Mouse (Mus musculus): Measurements from ENCODE around the gene Pik3c2b. TPM values are rescaled to one million over a fixed set of nuclear protein-coding genes. Genes with fewer than 3 reads are reported as not detected.

Pik3c2b gene
- polyA plus RNA-seq, 1 experiment from 2014 or later = 15.4 TPM

DNA sequence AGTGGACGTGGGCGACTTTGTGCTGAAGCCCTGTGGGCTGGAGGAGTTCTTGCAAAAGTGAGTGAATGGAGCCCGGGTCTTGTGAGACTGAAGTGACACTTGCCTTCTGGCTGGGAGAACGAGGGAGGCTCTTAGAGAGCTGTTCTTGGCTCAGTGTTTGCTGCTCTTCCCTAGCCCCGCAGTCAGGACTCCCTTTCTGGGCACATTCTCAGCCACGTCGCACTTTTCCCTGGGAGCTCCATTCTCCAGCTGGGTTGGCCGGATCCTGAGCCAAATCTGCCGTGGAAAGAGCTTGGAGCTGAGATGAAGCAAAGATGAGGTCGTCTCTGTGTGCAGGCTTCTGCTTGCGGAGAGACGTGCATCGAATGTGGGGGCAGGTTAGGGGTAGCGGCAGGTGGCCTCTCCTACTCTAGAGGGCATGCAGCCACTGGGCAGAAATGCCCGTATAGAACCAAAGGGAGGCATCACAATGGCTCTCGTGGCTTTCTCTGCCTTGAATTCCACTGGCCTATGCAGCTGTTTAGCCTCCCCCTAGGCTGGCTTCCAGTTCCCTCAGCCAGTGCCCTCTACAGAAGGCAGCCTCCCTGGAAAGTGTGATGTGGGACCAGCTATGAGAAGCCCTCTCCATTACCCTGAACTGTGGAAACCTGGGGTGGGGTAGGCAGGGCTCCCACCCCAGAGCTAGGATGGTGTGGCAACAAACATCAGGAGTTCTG lies 26.4 kb downstream of the Pik3c2b start:
- Histone ChIP-seq H3K4me3 (ENCODE audit: low read depth, low read length) (no peak overlapping the region), H3K4me2 (ENCODE audit: low read depth) (no peak overlapping the region), H3K36me3 (ENCODE audit: control insufficient read depth, insufficient read depth, low read length) (peaks cover 2% of the 10 kb centered on the region), H3K9ac (ENCODE audit: low read length) (no peak overlapping the region), H3K27me3 (ENCODE audit: control insufficient read depth, insufficient read depth, low read length) (no peaks in the 10 kb centered on the region), H3K27ac (ENCODE audit: low read depth, low read length) (no peak overlapping the region), H3K4me1 (ENCODE audit: control insufficient read depth, insufficient read depth, low read length) (peaks cover 6% of the 10 kb centered on the region), H3K9me3 (ENCODE audit: control insufficient read depth, low read length) (no peaks in the 10 kb centered on the region)
- DNase-seq (ENCODE audit: low spot score) (no peak), ATAC-seq (ENCODE audit: insufficient read depth, low FRiP score, low TSS enrichment) (no peak)
- WGBS = 82% methylated on average over 16 of the region's 16 CpGs

DNA sequence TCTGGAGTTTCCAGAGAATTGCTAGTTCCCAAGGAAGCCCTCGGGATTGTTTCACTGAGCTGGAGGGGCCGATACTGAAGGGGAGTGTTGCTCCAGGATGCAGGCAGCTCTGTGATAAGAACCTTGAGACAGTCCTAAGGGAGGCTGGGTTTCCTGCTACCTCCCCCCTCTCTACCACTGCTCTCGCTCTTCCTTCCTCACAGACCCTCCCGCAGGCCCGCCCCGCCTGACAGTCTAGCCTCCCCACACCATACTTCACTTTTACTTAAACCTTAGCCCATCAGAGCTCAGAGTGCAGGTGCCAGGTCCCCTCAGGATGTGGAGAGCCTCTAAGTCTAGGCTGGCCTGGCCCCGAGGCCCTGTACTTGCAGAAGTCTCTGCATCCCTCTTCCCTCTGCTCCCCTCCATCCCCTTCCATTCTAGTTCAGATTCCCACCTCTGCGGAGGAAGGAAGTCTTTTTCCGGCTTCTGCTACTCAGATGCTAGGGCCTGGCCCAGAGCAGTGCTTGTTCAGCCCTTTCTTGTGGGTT lies 27.9 kb downstream of the Pik3c2b start:
- Histone ChIP-seq H3K4me3 (ENCODE audit: low read depth, low read length) (no peak overlapping the region), H3K9ac (ENCODE audit: low read length) (no peak overlapping the region), H3K27me3 (ENCODE audit: control insufficient read depth, insufficient read depth, low read length) (no peaks in the 10 kb centered on the region), H3K36me3 (ENCODE audit: control insufficient read depth, insufficient read depth, low read length) (peaks cover 4% of the 10 kb centered on the region; the same call in 1 of the 2 replicates), H3K4me1 (ENCODE audit: control insufficient read depth, insufficient read depth, low read length) (peaks cover 15% of the 10 kb centered on the region), H3K27ac (ENCODE audit: low read depth, low read length) (no peak overlapping the region), H3K4me2 (ENCODE audit: low read depth) (no peak overlapping the region), H3K9me3 (ENCODE audit: control insufficient read depth, low read length) (no peaks in the 10 kb centered on the region)
- DNase-seq (ENCODE audit: low spot score) (no peak), ATAC-seq (ENCODE audit: insufficient read depth, low FRiP score, low TSS enrichment) (no peak)
- 58% methylated on average over 9 of the region's 9 CpGs for WGBS

DNA sequence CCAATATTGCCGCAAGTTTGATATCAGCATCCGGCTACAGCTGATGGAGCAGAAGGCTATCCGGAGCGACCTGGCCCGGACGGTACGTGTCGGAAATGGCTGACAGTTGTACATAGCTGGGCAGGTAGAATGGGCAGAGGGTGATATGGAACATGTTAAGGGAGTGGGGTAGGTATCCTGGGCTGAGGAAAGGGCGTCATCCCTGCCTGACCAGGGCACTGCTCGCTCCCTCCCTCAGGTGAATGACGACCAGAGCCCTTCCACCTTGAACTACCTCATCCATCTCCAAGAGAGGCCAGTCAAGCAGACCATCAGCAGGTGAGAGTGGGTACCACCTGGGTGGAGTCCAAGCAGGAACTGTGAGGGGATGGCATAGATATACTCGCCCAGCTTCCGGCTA lies 29.1 kb downstream of the Pik3c2b start:
- ATAC-seq (ENCODE audit: insufficient read depth, low FRiP score, low TSS enrichment) (no peak), DNase-seq (ENCODE audit: low spot score) (no peak)
- Histone ChIP-seq H3K27me3 (ENCODE audit: control insufficient read depth, insufficient read depth, low read length) (no peaks in the 10 kb centered on the region), H3K9me3 (ENCODE audit: control insufficient read depth, low read length) (no peaks in the 10 kb centered on the region), H3K9ac (ENCODE audit: low read length) (no peak overlapping the region), H3K36me3 (ENCODE audit: control insufficient read depth, insufficient read depth, low read length) (peaks cover 4% of the 10 kb centered on the region; the same call in 1 of the 2 replicates), H3K27ac (ENCODE audit: low read depth, low read length) (no peak overlapping the region), H3K4me1 (ENCODE audit: control insufficient read depth, insufficient read depth, low read length) (peaks cover 12% of the 10 kb centered on the region), H3K4me3 (ENCODE audit: low read depth, low read length) (no peak overlapping the region), H3K4me2 (ENCODE audit: low read depth) (no peak overlapping the region)
- 94% methylated on average over 13 of the region's 13 CpGs for WGBS

DNA sequence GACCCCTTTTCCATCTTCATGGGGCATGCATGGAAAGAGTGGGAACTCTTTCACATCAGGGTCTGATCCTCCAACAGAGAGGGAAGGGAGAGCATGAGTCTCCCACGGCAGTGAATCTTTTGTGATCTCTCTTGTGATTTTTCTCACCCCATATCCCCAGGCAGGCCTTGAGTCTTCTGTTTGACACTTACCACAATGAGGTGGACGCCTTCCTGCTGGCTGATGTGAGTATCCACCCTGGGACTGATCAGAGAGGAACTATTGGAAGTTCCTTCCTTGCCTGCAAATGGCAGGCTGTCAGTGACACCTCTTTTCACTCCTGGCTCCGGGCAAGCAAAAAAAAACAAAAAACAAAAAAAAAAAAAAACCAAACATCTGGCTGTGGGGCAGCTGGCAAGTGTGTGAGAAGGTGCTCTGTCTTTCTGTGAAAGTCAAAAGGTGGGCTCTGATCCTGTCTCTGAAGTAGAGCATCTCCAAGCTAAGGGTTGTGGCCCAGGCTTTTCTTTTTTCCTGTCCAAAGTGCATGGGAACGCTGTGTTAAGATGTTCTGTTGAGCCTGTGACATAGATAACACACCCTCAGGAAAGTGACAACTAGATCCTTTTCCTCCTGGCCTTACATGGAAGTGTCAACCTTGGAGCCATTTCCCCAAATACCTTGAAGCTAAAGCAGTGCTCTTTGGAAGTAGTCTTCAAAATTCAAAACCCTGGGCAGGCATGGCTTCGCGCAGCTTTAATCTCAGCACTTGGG lies 30.4 kb downstream of the Pik3c2b start:
- Histone ChIP-seq H3K27ac (ENCODE audit: low read depth, low read length) (no peak overlapping the region), H3K9me3 (ENCODE audit: control insufficient read depth, low read length) (no peaks in the 10 kb centered on the region), H3K4me3 (ENCODE audit: low read depth, low read length) (no peak overlapping the region), H3K9ac (ENCODE audit: low read length) (no peak overlapping the region), H3K4me2 (ENCODE audit: low read depth) (no peak overlapping the region), H3K36me3 (ENCODE audit: control insufficient read depth, insufficient read depth, low read length) (peaks cover 4% of the 10 kb centered on the region; the same call in 1 of the 2 replicates), H3K4me1 (ENCODE audit: control insufficient read depth, insufficient read depth, low read length) (peaks cover 19% of the 10 kb centered on the region), H3K27me3 (ENCODE audit: control insufficient read depth, insufficient read depth, low read length) (no peaks in the 10 kb centered on the region)
- WGBS = 80% methylated on average over 6 of the region's 6 CpGs
- no peak for DNase-seq (ENCODE audit: low spot score)
- ATAC-seq (ENCODE audit: insufficient read depth, low FRiP score, low TSS enrichment) = no peak

DNA sequence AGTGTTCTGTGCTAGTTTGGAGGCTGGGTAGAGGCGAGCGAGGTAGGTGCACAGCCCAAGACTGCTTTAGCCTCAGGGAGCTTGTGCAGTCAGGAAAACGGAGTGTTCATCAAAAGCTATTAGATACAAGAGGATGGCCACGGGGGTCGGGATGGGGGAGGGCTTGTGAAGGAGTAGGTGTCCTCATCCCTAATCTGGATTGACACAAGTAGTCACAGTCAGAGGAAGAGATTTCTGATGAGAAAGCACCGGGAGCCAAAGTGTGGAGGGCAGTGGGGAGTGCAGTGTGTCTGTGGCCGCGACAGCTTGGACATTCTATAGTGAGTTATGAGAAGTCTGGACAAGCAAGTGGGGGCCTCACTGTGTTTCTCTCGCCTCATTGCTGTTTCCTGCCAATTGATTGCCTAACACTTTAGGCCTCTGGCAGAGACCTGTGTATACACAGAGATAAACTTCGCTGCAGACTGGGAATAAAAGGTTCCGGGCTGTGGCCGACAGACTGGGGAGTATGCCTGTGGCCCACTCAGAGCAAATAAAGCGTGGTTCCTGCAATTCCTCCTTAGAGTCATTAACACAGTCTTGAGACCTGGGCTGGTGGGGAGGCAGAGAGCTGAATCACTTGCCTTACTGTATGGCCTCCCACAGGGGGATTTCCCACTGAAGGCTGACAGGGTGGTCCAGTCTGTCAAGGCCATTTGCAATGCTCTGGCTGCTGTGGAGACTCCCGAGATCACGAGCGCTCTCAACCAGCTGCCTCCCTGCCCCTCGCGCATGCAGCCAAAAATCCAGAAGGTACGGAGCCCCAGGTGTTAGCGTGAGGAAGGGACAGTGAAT lies 31.4 kb downstream of the Pik3c2b start:
- Histone ChIP-seq H3K4me1 (ENCODE audit: control insufficient read depth, insufficient read depth, low read length) (peaks cover 21% of the 10 kb centered on the region), H3K4me2 (ENCODE audit: low read depth) (no peak overlapping the region), H3K9ac (ENCODE audit: low read length) (0 out of 2 replicates have a peak overlapping the region, but pooled peaks have one; percentile 9), H3K36me3 (ENCODE audit: control insufficient read depth, insufficient read depth, low read length) (peaks cover 4% of the 10 kb centered on the region; the same call in 1 of the 2 replicates), H3K4me3 (ENCODE audit: low read depth, low read length) (no peak overlapping the region), H3K27me3 (ENCODE audit: control insufficient read depth, insufficient read depth, low read length) (no peaks in the 10 kb centered on the region), H3K27ac (ENCODE audit: low read depth, low read length) (peak overlapping the region; percentile 42), H3K9me3 (ENCODE audit: control insufficient read depth, low read length) (no peaks in the 10 kb centered on the region)
- peak; percentile 34 for DNase-seq (ENCODE audit: low spot score)
- 44% methylated on average over 20 of the region's 20 CpGs for WGBS
- no peak for ATAC-seq (ENCODE audit: insufficient read depth, low FRiP score, low TSS enrichment)

DNA sequence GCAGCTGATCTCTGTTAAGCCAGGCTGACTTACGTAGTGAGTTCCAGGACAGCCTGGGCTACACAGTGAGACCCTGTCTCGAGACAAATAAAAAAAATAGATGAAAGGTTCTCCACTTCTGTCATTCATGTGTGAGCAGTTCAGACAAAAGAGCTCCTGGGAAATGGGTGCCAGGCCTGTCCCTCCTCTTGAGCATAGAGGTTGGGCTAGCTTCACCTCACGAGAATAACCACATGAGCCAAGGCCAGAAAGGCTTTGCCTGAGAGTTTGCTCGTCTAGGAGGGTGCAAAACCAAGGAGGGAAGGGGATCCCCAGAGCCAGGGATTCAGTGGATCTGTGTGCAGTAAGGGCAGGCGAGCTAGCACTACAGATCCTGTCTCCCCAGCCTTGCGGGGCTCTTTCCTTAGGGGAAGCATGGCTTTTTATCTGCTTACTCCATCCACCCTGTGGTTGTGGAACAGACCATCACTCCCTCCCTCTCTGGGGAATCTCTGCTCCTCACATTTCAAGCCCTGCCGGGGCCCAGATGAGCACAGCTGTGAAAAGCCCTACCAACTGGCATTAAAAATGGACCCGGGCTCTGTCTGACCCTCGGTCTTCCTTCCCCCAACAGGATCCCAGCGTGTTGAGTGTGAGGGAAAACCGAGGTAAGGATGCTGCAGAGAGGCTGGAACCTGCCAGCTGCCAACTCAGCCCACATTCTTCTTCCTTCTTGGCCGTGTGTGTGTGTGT lies 32.3 kb downstream of the Pik3c2b start:
- Histone ChIP-seq H3K4me3 (ENCODE audit: low read depth, low read length) (no peak overlapping the region), H3K4me1 (ENCODE audit: control insufficient read depth, insufficient read depth, low read length) (peaks cover 21% of the 10 kb centered on the region), H3K36me3 (ENCODE audit: control insufficient read depth, insufficient read depth, low read length) (peaks cover 4% of the 10 kb centered on the region; the same call in 1 of the 2 replicates), H3K9me3 (ENCODE audit: control insufficient read depth, low read length) (no peaks in the 10 kb centered on the region), H3K27ac (ENCODE audit: low read depth, low read length) (peak overlapping the region; percentile 53), H3K27me3 (ENCODE audit: control insufficient read depth, insufficient read depth, low read length) (no peaks in the 10 kb centered on the region), H3K9ac (ENCODE audit: low read length) (no peak overlapping the region), H3K4me2 (ENCODE audit: low read depth) (no peak overlapping the region)
- WGBS = 50% methylated on average over 11 of the region's 12 CpGs
- ATAC-seq (ENCODE audit: insufficient read depth, low FRiP score, low TSS enrichment) (no peak), DNase-seq (ENCODE audit: low spot score) (no peak)

DNA sequence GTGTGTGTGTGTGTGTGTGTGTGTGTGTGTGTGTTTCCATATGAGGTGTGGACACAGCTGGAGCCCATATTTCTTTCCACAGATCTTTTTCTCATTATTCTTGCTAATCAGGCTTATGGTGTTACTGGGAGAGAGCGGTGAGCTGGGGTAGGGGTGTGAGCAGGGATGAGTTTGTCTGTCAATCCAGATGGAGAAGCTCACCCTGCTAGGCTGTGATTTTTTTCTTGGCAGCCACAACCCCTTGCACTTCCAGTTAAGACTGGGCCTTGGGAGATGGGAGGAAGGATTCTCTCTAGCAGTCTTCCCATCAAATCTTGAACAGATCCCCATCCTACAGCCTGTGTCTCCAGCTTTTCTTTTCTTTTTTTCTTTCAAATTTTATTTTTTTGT lies 32.9 kb downstream of the Pik3c2b start:
- H3K4me3 ChIP-seq (ENCODE audit: low read depth, low read length) = no peak overlapping the region
- WGBS = 55% methylated on average over 1 of the region's 1 CpGs
- no peaks in the 10 kb centered on the region for H3K27me3 ChIP-seq (ENCODE audit: control insufficient read depth, insufficient read depth, low read length)
- no peaks in the 10 kb centered on the region for H3K9me3 ChIP-seq (ENCODE audit: control insufficient read depth, low read length)
- peaks cover 4% of the 10 kb centered on the region; the same call in 1 of the 2 replicates for H3K36me3 ChIP-seq (ENCODE audit: control insufficient read depth, insufficient read depth, low read length)
- no peak overlapping the region for H3K4me2 ChIP-seq (ENCODE audit: low read depth)
- H3K4me1 ChIP-seq (ENCODE audit: control insufficient read depth, insufficient read depth, low read length) = peaks cover 21% of the 10 kb centered on the region
- peak overlapping the region; percentile 53 for H3K27ac ChIP-seq (ENCODE audit: low read depth, low read length)
- H3K9ac ChIP-seq (ENCODE audit: low read length) = no peak overlapping the region
- ATAC-seq (ENCODE audit: insufficient read depth, low FRiP score, low TSS enrichment) (no peak), DNase-seq (ENCODE audit: low spot score) (no peak)

DNA sequence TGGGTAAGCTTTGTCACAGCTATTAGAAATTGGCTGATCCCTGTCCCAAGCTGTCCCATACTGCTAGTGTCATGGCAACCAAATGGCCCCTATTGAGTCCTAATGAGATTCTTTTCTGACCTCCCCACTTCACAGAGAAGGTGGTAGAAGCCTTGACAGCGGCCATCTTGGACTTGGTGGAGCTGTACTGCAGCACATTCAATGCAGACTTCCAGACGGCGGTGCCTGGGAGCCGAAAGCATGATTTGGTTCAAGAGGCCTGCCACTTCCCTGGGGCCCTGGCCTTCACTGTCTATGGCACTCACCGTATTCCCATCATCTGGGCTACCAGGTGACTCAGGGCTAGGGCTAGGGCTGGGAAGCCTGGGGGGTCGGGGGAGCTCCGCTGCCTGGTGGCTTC lies 34.0 kb downstream of the Pik3c2b start:
- H3K4me2 ChIP-seq (ENCODE audit: low read depth) = no peak overlapping the region; the same call in 1 of the 2 replicates
- DNase-seq (ENCODE audit: low spot score) = peak; percentile 65
- H3K9ac ChIP-seq (ENCODE audit: low read length) = peak overlapping the region; percentile 44
- no peaks in the 10 kb centered on the region for H3K9me3 ChIP-seq (ENCODE audit: control insufficient read depth, low read length)
- H3K27ac ChIP-seq (ENCODE audit: low read depth, low read length) = peak overlapping the region; percentile 88
- H3K36me3 ChIP-seq (ENCODE audit: control insufficient read depth, insufficient read depth, low read length) = peaks cover 6% of the 10 kb centered on the region; the same call in 1 of the 2 replicates
- peaks cover 21% of the 10 kb centered on the region for H3K4me1 ChIP-seq (ENCODE audit: control insufficient read depth, insufficient read depth, low read length)
- H3K27me3 ChIP-seq (ENCODE audit: control insufficient read depth, insufficient read depth, low read length) = no peaks in the 10 kb centered on the region
- 51% methylated on average over 7 of the region's 7 CpGs for WGBS
- no peak overlapping the region for H3K4me3 ChIP-seq (ENCODE audit: low read depth, low read length)
- peak; percentile 61 for ATAC-seq (ENCODE audit: insufficient read depth, low FRiP score, low TSS enrichment)

Data from neural tube, embryonic 11.5 days (tissue).